Mouse (Mus musculus): ENCODE measurements at regions not wholly inside any gene's neighbourhood (a gene's known extent, or its start where the extent isn't known, plus 50 kb on each side); places are given as distances from the start of the nearest gene placed in this dataset.

DNA sequence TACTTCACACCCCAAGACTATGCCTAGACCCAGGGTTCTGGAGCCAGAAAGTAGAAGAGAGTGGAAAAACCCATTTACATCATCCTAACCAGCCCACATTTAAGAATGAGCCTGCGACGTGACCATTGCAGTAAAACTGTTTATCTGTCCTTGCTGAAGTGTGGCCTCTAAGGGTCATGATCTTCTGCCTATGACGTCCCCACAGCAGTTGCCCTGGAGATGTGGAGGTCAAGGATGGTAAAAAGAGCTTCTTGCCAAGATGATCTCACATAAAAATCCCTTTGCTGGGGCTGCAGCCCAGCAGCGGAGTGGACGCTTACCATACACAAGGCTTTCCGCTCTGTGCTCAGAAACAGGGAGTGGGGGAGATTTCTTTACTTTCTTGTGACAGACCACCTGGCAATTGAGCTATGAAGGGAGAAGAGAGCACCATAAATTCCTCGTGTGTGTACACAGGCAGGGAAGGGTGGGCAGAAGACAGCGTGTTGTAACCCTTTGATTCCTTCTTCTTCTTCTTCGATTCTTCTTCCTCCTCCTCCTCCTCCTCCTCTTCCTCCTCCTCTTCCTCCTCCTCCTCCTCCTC is 149.3 kb downstream of the Zfp36l1 start:
- 87% methylated on average over 9 of the region's 9 CpGs for WGBS
- ATAC-seq (ENCODE audit: low FRiP score) = no peak

DNA sequence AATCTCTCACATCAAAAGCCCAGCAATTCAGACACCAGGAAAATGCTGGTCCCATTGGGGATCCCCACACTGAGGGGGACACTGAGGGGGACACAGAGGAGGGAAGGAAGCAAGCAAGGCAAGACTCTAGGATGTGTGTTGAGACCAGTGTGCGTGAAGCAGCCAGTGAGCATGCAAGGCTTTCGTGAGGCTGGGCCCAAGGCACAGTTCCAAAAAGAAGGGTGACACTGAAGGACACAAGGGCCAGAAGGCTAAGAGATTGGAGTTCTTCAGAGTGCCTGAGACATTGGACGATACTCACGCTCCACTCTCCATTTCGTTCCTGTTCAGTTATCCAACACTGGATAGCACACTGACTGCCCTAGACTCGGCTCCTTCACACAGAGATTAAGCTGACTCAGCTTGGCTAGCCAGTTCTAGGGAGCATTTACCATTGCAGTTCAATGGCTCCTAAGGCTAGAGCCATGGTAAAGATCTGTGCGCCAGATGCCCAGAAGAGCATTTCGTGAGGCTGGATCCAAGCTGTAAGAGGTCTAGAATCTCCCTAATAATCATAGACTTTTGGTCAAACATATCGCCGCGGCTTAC is 150.1 kb downstream of the Zfp36l1 start:
- no peaks in the 10 kb centered on the region for H3K36me3 ChIP-seq (ENCODE audit: insufficient read depth, low read length)
- ATAC-seq (ENCODE audit: low FRiP score) (no peak), DNase-seq (ENCODE audit: low spot score) (no peak)
- H3K27ac ChIP-seq (ENCODE audit: low read depth, low read length) = no peak overlapping the region
- no peak for TF ChIP-seq CTCF (IDR thresholded peaks at IDR 0.05)
- no peak overlapping the region for H3K4me3 ChIP-seq (ENCODE audit: low read depth, low read length)
- H3K4me2 ChIP-seq (ENCODE audit: low read depth, low read length, poor library complexity, severe bottlenecking) = no peak overlapping the region
- H3K4me1 ChIP-seq (ENCODE audit: insufficient read depth, low read length) = peaks cover 9% of the 10 kb centered on the region
- no peaks in the 10 kb centered on the region; the same call in 1 of the 2 replicates for H3K27me3 ChIP-seq (ENCODE audit: insufficient read depth, low read length)
- H3K9ac ChIP-seq (replicated peaks; ENCODE audit: low read length, poor library complexity, severe bottlenecking) = no peak overlapping the region
- no peaks in the 10 kb centered on the region for H3K9me3 ChIP-seq (ENCODE audit: low read length)
- 95% methylated on average over 11 of the region's 11 CpGs for WGBS

More for the DNA sequence above, 149.3 kb downstream of the Zfp36l1 start:
- Histone ChIP-seq H3K4me3 (ENCODE audit: low read depth, low read length) (no peak overlapping the region), H3K9ac (replicated peaks; ENCODE audit: low read length, poor library complexity, severe bottlenecking) (no peak overlapping the region), H3K36me3 (ENCODE audit: insufficient read depth, low read length) (no peaks in the 10 kb centered on the region), H3K27ac (ENCODE audit: low read depth, low read length) (no peak overlapping the region), H3K27me3 (ENCODE audit: insufficient read depth, low read length) (no peaks in the 10 kb centered on the region; the same call in 1 of the 2 replicates), H3K4me1 (ENCODE audit: insufficient read depth, low read length) (peaks cover 9% of the 10 kb centered on the region), H3K4me2 (ENCODE audit: low read depth, low read length, poor library complexity, severe bottlenecking) (no peak overlapping the region), H3K9me3 (ENCODE audit: low read length) (no peaks in the 10 kb centered on the region)
- TF ChIP-seq CTCF (IDR thresholded peaks at IDR 0.05) = no peak
- no peak for DNase-seq (ENCODE audit: low spot score)

DNA sequence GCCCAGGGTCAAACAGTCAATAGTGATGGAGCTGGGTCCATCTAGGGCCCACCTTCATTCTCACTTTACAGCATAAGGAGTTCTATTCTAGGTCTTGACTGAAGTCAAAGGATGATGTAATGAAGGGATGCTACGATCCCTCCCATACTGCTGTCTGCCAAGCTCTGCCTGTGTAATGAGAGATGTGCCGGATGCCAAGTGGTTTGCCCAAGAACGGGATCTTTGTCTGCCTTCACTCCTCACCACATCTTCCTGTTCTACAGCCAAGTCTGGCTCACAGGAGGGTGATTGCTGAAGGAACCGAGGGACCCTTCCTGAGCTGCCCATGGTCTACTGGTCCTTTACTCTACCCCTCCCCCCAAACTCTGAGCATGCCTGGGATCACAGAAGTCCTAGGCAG is 150.9 kb downstream of the Zfp36l1 start:
- Histone ChIP-seq H3K9ac (replicated peaks; ENCODE audit: low read length, poor library complexity, severe bottlenecking) (no peak overlapping the region), H3K9me3 (ENCODE audit: low read length) (no peaks in the 10 kb centered on the region), H3K27ac (ENCODE audit: low read depth, low read length) (no peak overlapping the region), H3K4me2 (ENCODE audit: low read depth, low read length, poor library complexity, severe bottlenecking) (no peak overlapping the region), H3K36me3 (ENCODE audit: insufficient read depth, low read length) (no peaks in the 10 kb centered on the region), H3K27me3 (ENCODE audit: insufficient read depth, low read length) (no peaks in the 10 kb centered on the region; the same call in 1 of the 2 replicates), H3K4me3 (ENCODE audit: low read depth, low read length) (no peak overlapping the region), H3K4me1 (ENCODE audit: insufficient read depth, low read length) (peaks cover 9% of the 10 kb centered on the region)
- TF ChIP-seq CTCF (IDR thresholded peaks at IDR 0.05) = no peak
- WGBS = 83% methylated on average over 4 of the region's 4 CpGs
- no peak for ATAC-seq (ENCODE audit: low FRiP score)
- DNase-seq (ENCODE audit: low spot score) = peak; percentile 47

DNA sequence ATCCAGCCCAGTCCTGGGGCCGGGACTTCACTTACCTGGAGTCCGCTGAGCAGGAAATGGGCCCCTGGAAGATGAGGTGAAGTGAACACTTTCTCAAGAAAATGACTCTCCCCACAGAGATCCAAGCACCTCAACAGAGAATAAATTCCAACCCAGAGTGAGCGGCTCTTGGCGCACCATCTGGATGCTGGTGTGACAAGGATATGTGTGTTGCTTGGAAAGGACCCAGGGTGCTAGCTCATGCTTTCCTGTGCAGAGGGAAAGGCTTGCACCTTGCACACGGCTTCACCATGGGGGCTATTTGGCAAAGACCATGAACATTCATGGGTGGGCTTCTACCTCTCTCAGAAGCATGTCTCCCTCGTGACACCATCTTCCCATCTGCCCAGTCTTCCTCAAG is 151.7 kb downstream of the Zfp36l1 start:
- H3K9ac ChIP-seq (replicated peaks; ENCODE audit: low read length, poor library complexity, severe bottlenecking) = no peak overlapping the region
- no peak for TF ChIP-seq CTCF (IDR thresholded peaks at IDR 0.05)
- ATAC-seq (ENCODE audit: low FRiP score) (no peak), DNase-seq (ENCODE audit: low spot score) (no peak)
- H3K27me3 ChIP-seq (ENCODE audit: insufficient read depth, low read length) = no peaks in the 10 kb centered on the region; the same call in 1 of the 2 replicates
- peaks cover 2% of the 10 kb centered on the region for H3K4me1 ChIP-seq (ENCODE audit: insufficient read depth, low read length)
- no peak overlapping the region for H3K4me2 ChIP-seq (ENCODE audit: low read depth, low read length, poor library complexity, severe bottlenecking)
- no peaks in the 10 kb centered on the region for H3K36me3 ChIP-seq (ENCODE audit: insufficient read depth, low read length)
- WGBS = 93% methylated on average over 6 of the region's 6 CpGs
- H3K9me3 ChIP-seq (ENCODE audit: low read length) = no peaks in the 10 kb centered on the region
- H3K4me3 ChIP-seq (ENCODE audit: low read depth, low read length) = no peak overlapping the region
- H3K27ac ChIP-seq (ENCODE audit: low read depth, low read length) = no peak overlapping the region

DNA sequence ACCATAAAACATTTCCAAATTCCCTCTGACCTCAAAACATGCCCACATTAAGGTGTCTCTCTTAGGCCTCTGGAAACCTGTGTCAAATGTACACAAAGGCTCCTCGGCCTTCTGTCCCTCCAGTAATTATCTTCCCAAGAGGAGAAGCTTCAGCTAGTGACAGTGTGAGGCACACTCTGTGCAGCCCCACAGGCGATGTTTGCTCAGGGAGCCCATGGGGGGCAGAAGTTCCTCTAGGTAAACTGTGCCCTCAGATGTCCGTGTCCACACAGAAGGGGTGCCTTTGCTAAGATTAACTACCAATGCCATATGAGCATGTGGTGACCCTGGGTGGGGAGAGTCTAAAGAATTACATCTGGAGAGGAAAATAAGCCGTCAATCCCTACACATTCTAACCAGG is 152.4 kb downstream of the Zfp36l1 start:
- no peaks in the 10 kb centered on the region for H3K4me1 ChIP-seq (ENCODE audit: insufficient read depth, low read length)
- H3K4me2 ChIP-seq (ENCODE audit: low read depth, low read length, poor library complexity, severe bottlenecking) = no peak overlapping the region
- no peak overlapping the region for H3K9ac ChIP-seq (replicated peaks; ENCODE audit: low read length, poor library complexity, severe bottlenecking)
- DNase-seq (ENCODE audit: low spot score) = no peak
- H3K9me3 ChIP-seq (ENCODE audit: low read length) = no peaks in the 10 kb centered on the region
- WGBS = 77% methylated on average over 4 of the region's 4 CpGs
- H3K27ac ChIP-seq (ENCODE audit: low read depth, low read length) = no peak overlapping the region
- H3K4me3 ChIP-seq (ENCODE audit: low read depth, low read length) = no peak overlapping the region
- no peaks in the 10 kb centered on the region for H3K36me3 ChIP-seq (ENCODE audit: insufficient read depth, low read length)
- H3K27me3 ChIP-seq (ENCODE audit: insufficient read depth, low read length) = no peaks in the 10 kb centered on the region; the same call in 1 of the 2 replicates
- TF ChIP-seq CTCF (IDR thresholded peaks at IDR 0.05) = no peak
- no peak for ATAC-seq (ENCODE audit: low FRiP score)

DNA sequence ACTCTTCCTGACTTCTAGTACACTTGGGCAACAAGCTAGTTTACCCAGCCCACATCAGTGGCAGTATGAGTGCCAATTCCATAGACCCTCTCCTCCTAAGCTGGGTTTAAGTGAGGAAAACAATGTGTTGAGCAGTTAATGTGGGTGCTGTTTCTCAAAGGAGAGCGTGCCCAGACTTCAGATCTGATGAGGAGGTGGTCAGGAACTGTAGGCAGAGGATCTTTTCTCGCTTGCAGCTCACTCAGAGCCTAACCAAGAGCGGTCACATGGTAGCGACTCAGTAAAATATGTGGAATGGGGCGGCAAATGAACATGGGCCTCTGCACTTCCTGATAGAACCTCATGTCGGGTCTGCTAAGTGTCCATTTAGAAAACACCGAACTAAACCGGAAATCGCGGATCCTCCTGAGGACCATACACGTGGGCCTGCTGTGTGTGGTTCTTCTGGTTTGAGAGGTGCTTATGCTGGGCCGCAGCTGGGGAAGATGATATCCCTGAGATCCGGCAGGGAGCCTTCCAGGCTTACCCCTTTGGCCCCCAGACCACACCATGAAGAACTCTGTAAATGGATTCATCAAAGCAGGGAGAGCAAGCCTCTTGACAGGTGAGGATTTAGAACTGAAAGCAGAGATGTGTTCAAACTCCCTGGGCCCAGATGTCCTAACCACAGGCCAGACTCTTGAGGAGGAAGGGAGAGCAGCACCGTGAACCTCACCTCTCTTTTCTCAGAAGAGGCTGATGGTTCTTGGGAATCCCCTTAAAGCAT is 153.1 kb downstream of the Zfp36l1 start:
- TF ChIP-seq CTCF (IDR thresholded peaks at IDR 0.05) = no peak
- no peaks in the 10 kb centered on the region for H3K36me3 ChIP-seq (ENCODE audit: insufficient read depth, low read length)
- H3K27ac ChIP-seq (ENCODE audit: low read depth, low read length) = no peak overlapping the region
- no peaks in the 10 kb centered on the region for H3K4me1 ChIP-seq (ENCODE audit: insufficient read depth, low read length)
- H3K27me3 ChIP-seq (ENCODE audit: insufficient read depth, low read length) = no peaks in the 10 kb centered on the region; the same call in 1 of the 2 replicates
- DNase-seq (ENCODE audit: low spot score) = no peak
- H3K9me3 ChIP-seq (ENCODE audit: low read length) = no peaks in the 10 kb centered on the region
- no peak overlapping the region for H3K9ac ChIP-seq (replicated peaks; ENCODE audit: low read length, poor library complexity, severe bottlenecking)
- no peak for ATAC-seq (ENCODE audit: low FRiP score)
- 93% methylated on average over 14 of the region's 14 CpGs for WGBS
- no peak overlapping the region for H3K4me3 ChIP-seq (ENCODE audit: low read depth, low read length)
- H3K4me2 ChIP-seq (ENCODE audit: low read depth, low read length, poor library complexity, severe bottlenecking) = no peak overlapping the region

All from midbrain, postnatal 0 days (tissue).